Mouse (Mus musculus) T-helper 1 cell (primary cell): ENCODE measurements around the gene Svip.

Experiments
- in situ Hi-C: fragments of 300-600 bp; cut with MboI, MseI; formaldehyde crosslinking; loops from one replicate; pipeline ENCODE4 v1.15.1; 2025; ENCODE audit warnings: high pct_unique_total_duplicates

Gene Svip

GRCm38 (mm10) chr7:52005511-52006295 is at the start of gene Svip:
Gene Svip, minus strand, starts transcription at chr7:52006018.
- in situ Hi-C loops, result no loop called here

- in situ Hi-C loops, result no loop called here
These were observed 32.1 kb upstream of the Svip start for GRCm38 (mm10) chr7:52037600-52038582.

GRCm38 (mm10) chr7:52024050-52024626 is 18.3 kb upstream of the Svip start:
- in situ Hi-C loops, result no loop called here

- in situ Hi-C loops, result no loop called here
These were observed 16.2 kb upstream of the Svip start for GRCm38 (mm10) chr7:52022039-52022438.

GRCm38 (mm10) chr7:52015628-52016027 is 9.8 kb upstream of the Svip start, which contains the start of gene 1700015G11Rik:
Gene 1700015G11Rik, minus strand, starts transcription at chr7:52015728.
- in situ Hi-C loops, result no loop called here

- in situ Hi-C loops, result no loop called here
These were observed 9.4 kb upstream of the Svip start for GRCm38 (mm10) chr7:52015180-52015579.

- in situ Hi-C loops, result no loop called here
These were observed 7.6 kb upstream of the Svip start for GRCm38 (mm10) chr7:52013457-52013856.

GRCm38 (mm10) chr7:52007138-52007537 is 1.3 kb upstream of the Svip start:
- in situ Hi-C loops, result no loop called here

- in situ Hi-C loops, result no loop called here
These were observed 445 bp upstream of the Svip start for GRCm38 (mm10) chr7:52006296-52006630.

GRCm38 (mm10) chr7:51991020-51991419 is 14.8 kb downstream of the Svip start:
- in situ Hi-C loops, result no loop called here

GRCm38 (mm10) chr7:51986909-51987308 is 18.9 kb downstream of the Svip start:
- in situ Hi-C loops, result no loop called here

- in situ Hi-C loops, result no loop called here
These were observed 20.1 kb downstream of the Svip start for GRCm38 (mm10) chr7:51985763-51986162.

- in situ Hi-C loops, result no loop called here
These were observed 23.5 kb downstream of the Svip start for GRCm38 (mm10) chr7:51982303-51982702.

- in situ Hi-C loops, result loop anchor here (5.0 kb wide), 1 partner anchor 352 kb away; no protein-coding TSS in a partner anchor
These were observed 26.5 kb downstream of the Svip start for GRCm38 (mm10) chr7:51979271-51979670.

GRCm38 (mm10) chr7:51975181-51975580 is 30.6 kb downstream of the Svip start:
- in situ Hi-C loops, result loop anchor here (5.0 kb wide), 1 partner anchor 348 kb away; no protein-coding TSS in a partner anchor

GRCm38 (mm10) chr7:51973526-51973925 is 32.3 kb downstream of the Svip start:
- in situ Hi-C loops, result no loop called here

GRCm38 (mm10) chr7:51973091-51973490 is 32.7 kb downstream of the Svip start:
- in situ Hi-C loops, result no loop called here

- in situ Hi-C loops, result no loop called here
These were observed 33.5 kb downstream of the Svip start for GRCm38 (mm10) chr7:51972252-51972855.

GRCm38 (mm10) chr7:51969379-51969778 is 36.4 kb downstream of the Svip start:
- in situ Hi-C loops, result no loop called here

- in situ Hi-C loops, result no loop called here
These were observed 38.2 kb downstream of the Svip start for GRCm38 (mm10) chr7:51967581-51967980.

- in situ Hi-C loops, result no loop called here
These were observed 41.1 kb downstream of the Svip start for GRCm38 (mm10) chr7:51964681-51965080.
